Mouse (Mus musculus) heart, postnatal 0 days (tissue): ENCODE data around the gene Atp8b4.

Experiments used
- CTCF ChIP-seq: IDR thresholded peaks from 2 replicates; pipeline ENCODE4 v1.5.1; 2016; ENCODE audit warnings: antibody characterized with exemption, control low read depth, low read depth
- EP300 ChIP-seq: IDR thresholded peaks from 2 replicates; pipeline ENCODE4 v1.6.1; 2016; ENCODE audit warnings: antibody characterized with exemption, low read depth

DNA sequence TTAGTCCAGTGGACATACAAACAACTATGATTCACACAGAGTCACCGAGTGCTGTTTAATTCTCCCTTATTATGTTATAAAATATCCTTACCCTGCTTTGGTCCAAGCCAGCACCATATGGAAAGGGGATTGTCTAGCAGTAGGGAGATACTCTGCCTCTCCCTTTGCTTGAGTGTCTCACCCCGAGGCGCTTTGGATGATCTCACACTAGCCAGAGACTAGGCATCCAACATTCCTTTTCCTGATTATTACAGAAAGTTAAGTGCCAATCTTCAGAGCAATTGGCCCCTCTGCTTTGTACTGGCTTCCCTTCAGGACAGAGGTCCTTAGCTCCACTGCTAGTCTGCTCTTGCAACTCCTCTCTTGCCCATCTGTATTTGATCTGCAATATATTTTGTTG, 226.2 kb downstream of the Atp8b4 start:
- TF ChIP-seq CTCF (no peak), EP300 (no peak)
